Mouse (Mus musculus) MEL (cell line): Measurements from ENCODE around the gene Setd5. TPM values are rescaled to one million over a fixed set of nuclear protein-coding genes. Genes with fewer than 3 reads are reported as not detected.
A peak's percentile ranks its signal among the peaks of the same experiment; 100 is the strongest.

Experiments
- DNase-seq: peaks from one replicate; pipeline ENCODE4 v3.0.0; 2011; ENCODE audit warnings: low read depth, low spot score
- H3K27ac ChIP-seq: 2 replicates; pipeline ENCODE4 v1.5.1; 2012; ENCODE audit warnings: low read depth, mild to moderate bottlenecking, control low read depth, low read length, moderate library complexity; ENCODE audit not compliant: control insufficient read depth
- H3K27me3 ChIP-seq, 2 experiments: fragments of 150-350 bp in 1 of 2; sonication (generic) in 1 of 2; 2 replicates each; pipeline ENCODE4 v1.6.1; 2012; ENCODE audit warnings: low read length in 2 of 2, mild to moderate bottlenecking in 2 of 2, improper control_type of control experiment in 1 of 2, moderate library complexity in 1 of 2; ENCODE audit not compliant: insufficient read depth in 2 of 2, control insufficient read depth in 1 of 2
- H3K36me3 ChIP-seq, 2 experiments: 2 replicates each; pipeline ENCODE4 v1.6.1; 2012 to 2014; ENCODE audit warnings: low read length in 2 of 2, improper control_type of control experiment in 1 of 2, inconsistent platforms in 1 of 2, mild to moderate bottlenecking in 1 of 2; ENCODE audit not compliant: insufficient read depth in 2 of 2, control insufficient read depth in 1 of 2
- H3K4me1 ChIP-seq, 2 experiments: fragments of 150-350 bp in 1 of 2; sonication (generic) in 1 of 2; 2 replicates each; pipeline ENCODE4 v1.6.1; 2012; ENCODE audit warnings: low read length in 2 of 2, improper control_type of control experiment in 1 of 2, mild to moderate bottlenecking in 1 of 2; ENCODE audit not compliant: insufficient read depth in 2 of 2, control insufficient read depth in 1 of 2
- H3K4me3 ChIP-seq, 2 experiments: fragments of 150-350 bp in 1 of 2; sonication (generic) in 1 of 2; 2 replicates each; pipeline ENCODE4 v1.5.1; 2012; ENCODE audit warnings: low read depth in 2 of 2, low read length in 2 of 2, mild to moderate bottlenecking in 2 of 2, moderate library complexity in 2 of 2, control low read depth in 1 of 2, improper control_type of control experiment in 1 of 2; ENCODE audit not compliant: control insufficient read depth in 1 of 2, insufficient read depth in 1 of 2
- H3K79me2 ChIP-seq: 2 replicates; pipeline ENCODE4 v1.6.1; 2012; ENCODE audit warnings: mild to moderate bottlenecking, low read length, moderate library complexity; ENCODE audit not compliant: control insufficient read depth, poor library complexity, insufficient read depth
- H3K9ac ChIP-seq: 2 replicates; pipeline ENCODE4 v1.6.1; 2012; ENCODE audit warnings: low read depth, mild to moderate bottlenecking, control low read depth, low read length, moderate library complexity; ENCODE audit not compliant: control insufficient read depth, poor library complexity, severe bottlenecking
- H3K9me3 ChIP-seq: fragments of 150-350 bp; sonication (generic); replicated peaks from 2 replicates; pipeline ENCODE4 v1.6.1; 2012; ENCODE audit warnings: mild to moderate bottlenecking, low read length, improper control_type of control experiment, moderate library complexity; ENCODE audit not compliant: insufficient read depth
- CHD1 ChIP-seq: IDR thresholded peaks from 2 replicates; pipeline ENCODE4 v1.6.1; 2012; ENCODE audit warnings: low read depth, mild to moderate bottlenecking, inconsistent platforms, low read length, improper control_type of control experiment
- E2F4 ChIP-seq: IDR thresholded peaks from 2 replicates; pipeline ENCODE4 v1.6.1; 2011; ENCODE audit warnings: low read depth, low read length, improper control_type of control experiment, borderline replicate concordance
- ELF1 ChIP-seq: IDR thresholded peaks from 2 replicates; pipeline ENCODE4 v1.6.1; 2014; ENCODE audit warnings: low read depth, mild to moderate bottlenecking, inconsistent platforms, low read length, improper control_type of control experiment, moderate library complexity
- EP300 ChIP-seq, 2 experiments: IDR thresholded peaks; 2 replicates each; pipeline ENCODE4 v1.6.1; 2011; ENCODE audit warnings: improper control_type of control experiment in 2 of 2, low read length in 2 of 2, low read depth in 1 of 2, mild to moderate bottlenecking in 1 of 2
- HCFC1 ChIP-seq: IDR thresholded peaks from 2 replicates; pipeline ENCODE4 v1.6.1; 2012; ENCODE audit warnings: low read depth, mild to moderate bottlenecking, inconsistent platforms, low read length, improper control_type of control experiment, moderate library complexity
- KAT2A ChIP-seq: conservative IDR thresholded peaks from 2 replicates; pipeline ENCODE4 v1.6.1; 2012; ENCODE audit warnings: low read depth, low read length, improper control_type of control experiment, inconsistent platforms
- MAFK ChIP-seq: IDR thresholded peaks from 2 replicates; pipeline ENCODE4 v1.6.1; 2011; ENCODE audit warnings: low read depth, mild to moderate bottlenecking, low read length, improper control_type of control experiment, borderline replicate concordance
- MAX ChIP-seq: IDR thresholded peaks from 2 replicates; pipeline ENCODE4 v1.6.1; 2011; ENCODE audit warnings: low read length, improper control_type of control experiment
- MEF2A ChIP-seq: IDR thresholded peaks from 2 replicates; pipeline ENCODE4 v1.6.1; 2014; ENCODE audit warnings: low read depth, mild to moderate bottlenecking, inconsistent platforms, low read length, improper control_type of control experiment; ENCODE audit not compliant: poor library complexity, insufficient replicate concordance, severe bottlenecking; ENCODE audit errors: extremely low read depth
- MXI1 ChIP-seq: IDR thresholded peaks from 2 replicates; pipeline ENCODE4 v1.6.1; 2011; ENCODE audit warnings: mild to moderate bottlenecking, low read depth, low read length, improper control_type of control experiment
- MYB ChIP-seq: IDR thresholded peaks from 2 replicates; pipeline ENCODE4 v1.6.1; 2011; ENCODE audit warnings: mild to moderate bottlenecking, low read depth, low read length, improper control_type of control experiment
- MYC ChIP-seq: IDR thresholded peaks from 2 replicates; pipeline ENCODE4 v1.6.1; 2011; ENCODE audit warnings: low read depth, mild to moderate bottlenecking, low read length, improper control_type of control experiment, moderate library complexity
- NRF1 ChIP-seq: IDR thresholded peaks from 2 replicates; pipeline ENCODE4 v1.6.1; 2014; ENCODE audit warnings: low read depth, mild to moderate bottlenecking, inconsistent platforms, low read length, improper control_type of control experiment, moderate library complexity; ENCODE audit not compliant: poor library complexity, insufficient read depth, severe bottlenecking
- POLR2A ChIP-seq, 2 experiments: IDR thresholded peaks; 2 replicates each; pipeline ENCODE4 v1.6.1; 2011 to 2012; ENCODE audit warnings: low read length in 2 of 2, mild to moderate bottlenecking in 2 of 2, control low read depth in 1 of 2, improper control_type of control experiment in 1 of 2, low read depth in 1 of 2, moderate library complexity in 1 of 2; ENCODE audit not compliant: control insufficient read depth in 1 of 2, insufficient read depth in 1 of 2, poor library complexity in 1 of 2
- POLR2AphosphoS2 ChIP-seq: IDR thresholded peaks from 2 replicates; pipeline ENCODE4 v1.6.1; 2011; ENCODE audit warnings: low read length, improper control_type of control experiment
- RAD21 ChIP-seq: IDR thresholded peaks from 2 replicates; pipeline ENCODE4 v1.6.1; 2011; ENCODE audit warnings: mild to moderate bottlenecking, low read depth, low read length, improper control_type of control experiment
- SIN3A ChIP-seq: IDR thresholded peaks from 2 replicates; pipeline ENCODE4 v1.6.1; 2012; ENCODE audit warnings: low read length, improper control_type of control experiment, inconsistent platforms
- SMC3 ChIP-seq: IDR thresholded peaks from 2 replicates; pipeline ENCODE4 v1.6.1; 2011; ENCODE audit warnings: low read depth, low read length, improper control_type of control experiment
- TAL1 ChIP-seq: IDR thresholded peaks from 2 replicates; pipeline ENCODE4 v1.6.1; 2012; ENCODE audit warnings: mild to moderate bottlenecking, inconsistent platforms, low read length, moderate library complexity, mixed read lengths
- ZC3H11A ChIP-seq: IDR thresholded peaks from 2 replicates; pipeline ENCODE4 v1.6.1; 2012; ENCODE audit warnings: low read depth, mild to moderate bottlenecking, inconsistent platforms, low read length, improper control_type of control experiment
- ZKSCAN1 ChIP-seq: IDR thresholded peaks from 2 replicates; pipeline ENCODE4 v1.6.1; 2012; ENCODE audit warnings: low read depth, mild to moderate bottlenecking, inconsistent platforms, low read length, improper control_type of control experiment, moderate library complexity
- ZMIZ1 ChIP-seq: IDR thresholded peaks from 2 replicates; pipeline ENCODE4 v1.6.1; 2012; ENCODE audit warnings: low read depth, mild to moderate bottlenecking, inconsistent platforms, low read length, improper control_type of control experiment, moderate library complexity
- polyA plus RNA-seq, 2 experiments: library from polyadenylated mRNA; stranded (reverse) in 1 of 2; unstranded in 1 of 2; fragments of >175 nt in 1 of 2; fragments of >200 nt in 1 of 2; gene quantifications; 2 replicates each; pipeline versions ENCODE4 v1.2.1 to v1.2.4; 2012; ENCODE audit warnings: low replicate concordance in 2 of 2, low read depth in 1 of 2; ENCODE audit not compliant: insufficient read length in 2 of 2, insufficient read depth in 1 of 2, missing spikeins in 1 of 2
- total RNA-seq: library from RNA; depleted of rRNA; stranded (reverse); fragments of 300-350 nt; gene quantifications from 2 replicates; pipeline ENCODE4 v1.2.3, GENCODE M21; 2012

Setd5 gene
- total and polyA plus RNA-seq, 3 experiments, result 43.5 to 185 (median 80.2) TPM

GRCm38 (mm10) chr6:113078031-113078721 is 1.0 kb downstream of the Setd5 start:
- Histone ChIP-seq H3K4me3 (peak overlapping the region; percentile 82 to 93), H3K4me1 (peaks cover 10 to 21% of the 10 kb centered on the region in 2 experiments), H3K27me3 (no peaks in the 10 kb centered on the region), H3K9me3 (no peaks in the 10 kb centered on the region), H3K9ac (peak overlapping the region; percentile 97), H3K36me3 (peaks cover 6 to 39% of the 10 kb centered on the region in 2 experiments), H3K79me2 (peaks cover 76% of the 10 kb centered on the region), H3K27ac (peak overlapping the region; percentile 91)
- peak; percentile 75 for DNase-seq
- TF ChIP-seq ZMIZ1 (no peak), MYB (no peak), SIN3A (peak; percentile 34; the same call in 1 of the 2 replicates), E2F4 (no peak), NRF1 (no peak), MAX (no peak), RAD21 (no peak), CHD1 (peak; percentile 75; the same call in 1 of the 2 replicates), MAFK (no peak), TAL1 (no peak), EP300 (IDR thresholded peaks at IDR 0.05; ENCODE audit: low read depth in 1 of 2, low read length in 2 of 2) (no peak), MYC (0 out of 2 replicates have a peak, but pooled peaks have one; percentile 43), SMC3 (no peak), MXI1 (no peak), HCFC1 (no peak), ELF1 (no peak), KAT2A (no peak), ZC3H11A (no peak), ZKSCAN1 (no peak), POLR2A (IDR thresholded peaks at IDR 0.05; ENCODE audit: control insufficient read depth in 1 of 2, insufficient read depth in 1 of 2, low read depth in 1 of 2, low read length in 2 of 2, poor library complexity in 1 of 2) (peak in 1 of 2 experiments; percentile 25; a peak in 2 of 4 replicates), MEF2A (no peak), POLR2AphosphoS2 (0 out of 2 replicates have a peak, but pooled peaks have one; percentile 26)
